Mouse (Mus musculus): ENCODE measurements around the gene Hist1h2bn.

DNA sequence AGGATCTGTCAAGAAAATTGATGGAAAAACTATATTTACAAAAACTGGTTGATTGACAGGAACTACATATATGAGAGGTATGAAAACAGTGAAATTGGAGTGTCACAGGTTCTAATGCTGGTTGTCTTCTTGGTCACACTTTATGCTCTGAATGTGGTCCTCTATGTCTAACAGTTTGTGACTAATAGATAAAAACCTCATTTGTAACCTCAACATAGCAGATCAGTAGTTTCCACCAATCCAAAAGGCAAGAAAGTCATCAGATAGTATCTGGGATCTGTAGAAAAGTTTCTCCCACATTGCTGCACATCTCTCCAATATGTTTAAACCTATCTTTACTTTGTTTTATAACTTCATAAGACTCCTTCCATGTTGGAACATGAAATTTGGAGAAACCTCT is 2.5 kb upstream of the Hist1h2bn start:
- no peak for TF ChIP-seq CTCF (IDR thresholded peaks at IDR 0.05; ENCODE audit: control insufficient read depth, insufficient read depth, insufficient read length)
- TF ChIP-seq CEBPB (IDR thresholded peaks at IDR 0.05; ENCODE audit: low read depth): no peak

All from C2C12 (cell line).